Mouse (Mus musculus) heart, embryonic 13.5 days (tissue): Measurements from ENCODE around the gene Syt2. TPM values are rescaled to one million over a fixed set of nuclear protein-coding genes. Genes with fewer than 3 reads are reported as not detected.

ENCODE experiments used
- ATAC-seq: fragments of 200-750 bp; cut with Nextera tagmentation; 2 replicates; pipeline ENCODE4 v1.8.0; 2017; ENCODE audit warnings: moderate TSS enrichment; ENCODE audit not compliant: insufficient number of reproducible peaks, low FRiP score, low TSS enrichment; ENCODE audit errors: extremely low read depth
- H3K27ac ChIP-seq: fragments of 300-500 bp; sonication (generic); replicated peaks from 2 replicates; pipeline ENCODE4 v1.5.1; 2015; ENCODE audit warnings: moderate library complexity, mild to moderate bottlenecking, inconsistent platforms
- H3K27me3 ChIP-seq: fragments of 300-500 bp; sonication (generic); replicated peaks from 2 replicates; pipeline ENCODE4 v1.6.1; 2015; ENCODE audit warnings: mild to moderate bottlenecking, inconsistent platforms
- H3K36me3 ChIP-seq: fragments of 300-500 bp; sonication (generic); 2 replicates; pipeline ENCODE4 v1.6.1; 2015; ENCODE audit warnings: mild to moderate bottlenecking, inconsistent platforms
- H3K4me1 ChIP-seq: fragments of 300-500 bp; sonication (generic); 2 replicates; pipeline ENCODE4 v1.6.1; 2015; ENCODE audit warnings: inconsistent platforms
- H3K4me2 ChIP-seq: fragments of 300-500 bp; sonication (generic); 2 replicates; pipeline ENCODE4 v1.6.1; 2015; ENCODE audit warnings: inconsistent platforms, mild to moderate bottlenecking, moderate library complexity
- H3K4me3 ChIP-seq: fragments of 300-500 bp; sonication (generic); 2 replicates; pipeline ENCODE4 v1.5.1; 2015; ENCODE audit warnings: moderate library complexity, mild to moderate bottlenecking, inconsistent platforms
- H3K9ac ChIP-seq: fragments of 300-500 bp; sonication (generic); 2 replicates; pipeline ENCODE4 v1.6.1; 2015; ENCODE audit warnings: inconsistent platforms, mild to moderate bottlenecking, moderate library complexity
- H3K9me3 ChIP-seq: fragments of 300-500 bp; sonication (generic); 2 replicates; pipeline ENCODE4 v1.6.1; 2016; ENCODE audit warnings: inconsistent platforms
- WGBS: fragments of 180-500 bp; shearing (Covaris S2); methylation state at CpG from one replicate; pipeline ENCODE4 v1.1.7; 2015; ENCODE audit warnings: mixed read lengths; 5-methylcytosine and 5-hydroxymethylcytosine counted together
- polyA plus RNA-seq: library from polyadenylated mRNA; unstranded; fragments of >200 nt; fragmentation: Nextera tagmentation; extraction: Ambion mirVana; gene quantifications from 2 replicates; pipeline ENCODE4 v1.2.1, GENCODE M21; 2015

Gene Syt2
- polyA plus RNA-seq, 1 experiment from 2014 or later, result 0.20 TPM

DNA sequence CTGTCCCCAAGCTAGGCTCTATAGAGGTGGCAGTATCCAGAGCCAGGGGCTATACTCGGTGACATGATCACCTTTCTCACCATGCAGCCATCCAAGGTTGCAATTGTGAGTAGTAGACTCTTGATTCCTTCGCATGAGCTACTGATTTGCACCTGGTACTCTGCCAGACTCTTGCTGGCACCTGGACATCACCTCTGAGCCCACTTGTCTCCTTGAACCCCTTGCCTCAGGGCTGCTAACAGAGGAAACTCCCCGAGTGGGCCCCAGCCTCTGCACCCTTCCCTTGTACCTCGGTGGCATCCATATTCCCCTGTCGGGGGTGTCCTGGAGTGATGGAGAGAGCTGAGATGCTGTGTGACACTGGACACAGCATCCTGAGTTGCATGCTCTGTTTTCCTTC lies 75.0 kb downstream of the Syt2 start:
- no peak for ATAC-seq
- peaks cover 35% of the 10 kb centered on the region for H3K27me3 ChIP-seq
- WGBS, result 72% methylated on average over 5 of the region's 5 CpGs

GRCm38 (mm10) chr1:134722891-134723290 lies 76.4 kb downstream of the Syt2 start:
- Histone ChIP-seq H3K9ac (no peak overlapping the region), H3K4me1 (peaks cover 15% of the 10 kb centered on the region), H3K9me3 (no peaks in the 10 kb centered on the region), H3K36me3 (no peaks in the 10 kb centered on the region), H3K27ac (no peak overlapping the region), H3K4me2 (no peak overlapping the region), H3K4me3 (no peak overlapping the region), H3K27me3 (peaks cover 28% of the 10 kb centered on the region)
- 79% methylated on average over 7 of the region's 7 CpGs for WGBS
- ATAC-seq, result no peak

More for the DNA sequence above, 75.0 kb downstream of the Syt2 start:
- Histone ChIP-seq H3K4me1 (peaks cover 6% of the 10 kb centered on the region), H3K27ac (no peak overlapping the region), H3K9ac (no peak overlapping the region), H3K4me3 (no peak overlapping the region), H3K9me3 (no peaks in the 10 kb centered on the region), H3K36me3 (no peaks in the 10 kb centered on the region), H3K4me2 (no peak overlapping the region)

GRCm38 (mm10) chr1:134725276-134725675 lies 78.8 kb downstream of the Syt2 start:
- Histone ChIP-seq H3K4me1 (peaks cover 9% of the 10 kb centered on the region; the same call in 1 of the 2 replicates), H3K36me3 (no peaks in the 10 kb centered on the region), H3K27ac (no peak overlapping the region), H3K27me3 (peaks cover 34% of the 10 kb centered on the region), H3K4me2 (no peak overlapping the region), H3K9me3 (no peaks in the 10 kb centered on the region), H3K4me3 (no peak overlapping the region), H3K9ac (no peak overlapping the region)
- ATAC-seq, result no peak
- 37% methylated on average over 5 of the region's 5 CpGs for WGBS

DNA sequence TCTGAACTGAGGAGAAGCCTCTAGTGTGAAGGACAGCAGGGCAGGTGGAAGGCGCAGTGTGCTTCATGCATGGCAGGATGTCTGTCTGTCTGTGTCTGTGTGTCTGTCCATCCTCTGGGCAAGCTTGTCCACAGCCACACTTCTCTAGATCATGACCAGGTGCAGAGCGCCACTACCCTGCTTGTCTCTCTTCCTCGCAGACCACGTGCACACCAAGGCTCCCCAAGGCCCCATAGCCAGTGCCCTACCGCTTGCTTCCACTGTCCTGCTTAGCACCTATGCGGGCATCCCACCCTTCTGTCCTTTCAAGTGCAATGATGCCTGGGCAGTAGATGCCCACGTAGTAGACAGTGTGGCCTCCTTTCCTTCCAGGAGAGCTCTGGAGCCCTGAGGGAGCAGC lies 80.0 kb downstream of the Syt2 start:
- 88% methylated on average over 7 of the region's 7 CpGs for WGBS

DNA sequence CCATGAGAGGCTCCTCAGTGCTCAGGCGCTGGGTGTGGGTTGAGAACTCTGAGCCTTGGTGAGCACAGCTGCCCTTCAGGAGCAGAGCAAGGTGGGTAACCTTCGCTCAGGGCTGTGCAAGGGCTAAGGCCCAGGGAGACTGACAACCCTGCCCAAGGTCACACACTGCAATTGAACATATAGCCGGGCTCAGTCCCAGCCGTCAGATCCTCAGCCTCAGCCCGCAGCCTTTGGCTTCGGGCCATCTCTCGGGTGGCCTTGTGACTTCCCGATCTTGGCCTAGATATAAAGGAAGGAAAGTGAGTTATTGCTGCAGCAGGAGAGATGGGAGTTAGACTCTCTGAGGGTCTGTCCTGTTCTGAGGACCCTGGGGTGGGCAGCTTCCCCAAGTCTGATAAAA lies 80.8 kb downstream of the Syt2 start:
- H3K4me2 ChIP-seq, result no peak overlapping the region
- peaks cover 26% of the 10 kb centered on the region for H3K27me3 ChIP-seq
- H3K4me3 ChIP-seq, result no peak overlapping the region
- WGBS, result 54% methylated on average over 8 of the region's 8 CpGs
- H3K4me1 ChIP-seq, result peaks cover 9% of the 10 kb centered on the region; the same call in 1 of the 2 replicates
- H3K9ac ChIP-seq, result no peak overlapping the region
- H3K27ac ChIP-seq, result no peak overlapping the region
- H3K36me3 ChIP-seq, result no peaks in the 10 kb centered on the region
- H3K9me3 ChIP-seq, result no peaks in the 10 kb centered on the region
- no peak for ATAC-seq

More for the DNA sequence above, 80.0 kb downstream of the Syt2 start:
- Histone ChIP-seq H3K4me2 (no peak overlapping the region), H3K9ac (no peak overlapping the region), H3K4me1 (peaks cover 9% of the 10 kb centered on the region; the same call in 1 of the 2 replicates), H3K27me3 (peaks cover 27% of the 10 kb centered on the region; the same call in 1 of the 2 replicates), H3K36me3 (no peaks in the 10 kb centered on the region), H3K27ac (no peak overlapping the region), H3K9me3 (no peaks in the 10 kb centered on the region), H3K4me3 (no peak overlapping the region)
- ATAC-seq, result no peak

- WGBS, result 85% methylated on average over 5 of the region's 5 CpGs
- ATAC-seq, result no peak
- Histone ChIP-seq H3K4me2 (no peak overlapping the region), H3K27ac (no peak overlapping the region), H3K36me3 (no peaks in the 10 kb centered on the region), H3K4me1 (peaks cover 9% of the 10 kb centered on the region), H3K27me3 (peaks cover 16% of the 10 kb centered on the region), H3K9me3 (no peaks in the 10 kb centered on the region), H3K9ac (no peak overlapping the region), H3K4me3 (no peak overlapping the region)
Observed at GRCm38 (mm10) chr1:134733659-134734058, 87.2 kb downstream of the Syt2 start.

GRCm38 (mm10) chr1:134737463-134737862 lies 91.0 kb downstream of the Syt2 start:
- no peak for ATAC-seq
- no peak overlapping the region for H3K4me3 ChIP-seq
- 67% methylated on average over 9 of the region's 9 CpGs for WGBS

DNA sequence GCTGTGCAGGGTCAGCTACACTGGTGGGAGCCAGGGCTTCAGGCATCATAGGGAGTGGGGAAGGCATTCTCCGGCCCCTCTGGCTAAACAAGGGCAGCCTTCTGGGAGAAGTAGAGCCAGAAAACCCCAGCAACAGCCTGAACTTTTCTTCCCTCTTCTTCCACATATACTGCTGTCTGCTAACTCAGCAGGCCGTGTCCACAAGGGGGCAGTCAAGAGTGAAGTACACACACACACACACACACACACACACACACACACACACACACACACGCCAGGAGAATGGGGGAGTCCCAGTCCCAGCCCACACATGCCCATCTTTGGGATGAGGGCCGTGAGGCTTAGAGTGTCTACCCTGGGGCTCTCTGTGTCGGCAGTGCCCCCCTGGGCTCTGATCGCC lies 95.0 kb downstream of the Syt2 start:
- WGBS, result 60% methylated on average over 6 of the region's 6 CpGs

More at GRCm38 (mm10) chr1:134737463-134737862, 91.0 kb downstream of the Syt2 start:
- Histone ChIP-seq H3K9me3 (no peaks in the 10 kb centered on the region), H3K36me3 (no peaks in the 10 kb centered on the region), H3K27me3 (peaks cover 4% of the 10 kb centered on the region; the same call in 1 of the 2 replicates), H3K27ac (no peak overlapping the region), H3K9ac (no peak overlapping the region), H3K4me1 (peaks cover 17% of the 10 kb centered on the region), H3K4me2 (no peak overlapping the region)

DNA sequence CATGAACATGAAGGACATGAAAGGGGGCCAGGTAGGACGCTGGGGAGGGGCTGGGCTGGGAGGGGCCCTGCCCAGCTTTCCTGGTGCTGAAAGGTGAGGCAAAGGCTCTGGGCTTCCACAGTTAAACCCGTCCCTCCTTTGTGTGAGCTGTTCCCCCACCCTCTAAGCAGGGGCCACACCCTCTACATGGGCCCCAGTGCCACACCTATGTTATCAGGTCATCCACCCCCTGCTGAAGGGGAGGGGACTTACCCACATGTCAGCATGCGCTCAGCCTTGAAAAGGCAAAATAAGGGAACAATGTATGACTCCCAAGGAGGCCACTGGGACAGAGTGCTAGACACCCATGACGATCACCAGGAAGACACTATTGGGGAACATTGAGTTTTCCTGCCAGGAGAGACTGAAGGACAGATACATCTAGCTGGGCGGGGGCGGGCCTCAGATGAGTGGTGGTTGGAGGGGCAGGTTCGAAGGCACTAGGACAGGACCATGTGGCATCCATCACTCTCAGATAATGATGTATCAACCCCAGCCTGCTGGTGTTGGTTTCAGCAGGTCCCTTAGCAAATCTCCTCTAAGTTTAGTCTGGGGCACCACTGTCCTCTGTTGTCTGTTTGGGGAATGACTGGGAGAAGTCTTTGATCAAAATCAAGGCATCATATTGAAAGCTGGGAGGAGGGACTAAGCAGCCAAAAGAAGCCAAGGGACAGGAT lies 95.6 kb downstream of the Syt2 start:
- peaks cover 16% of the 10 kb centered on the region for H3K4me1 ChIP-seq
- no peak overlapping the region for H3K27ac ChIP-seq
- no peaks in the 10 kb centered on the region for H3K9me3 ChIP-seq
- no peak overlapping the region for H3K4me3 ChIP-seq
- no peak for ATAC-seq
- H3K4me2 ChIP-seq, result no peak overlapping the region
- no peaks in the 10 kb centered on the region for H3K27me3 ChIP-seq
- H3K9ac ChIP-seq, result no peak overlapping the region
- H3K36me3 ChIP-seq, result no peaks in the 10 kb centered on the region
- WGBS, result 56% methylated on average over 7 of the region's 7 CpGs

More for the DNA sequence above, 95.0 kb downstream of the Syt2 start:
- Histone ChIP-seq H3K9me3 (no peaks in the 10 kb centered on the region), H3K4me3 (no peak overlapping the region), H3K27me3 (no peaks in the 10 kb centered on the region; the same call in 1 of the 2 replicates), H3K9ac (no peak overlapping the region), H3K4me2 (no peak overlapping the region), H3K27ac (no peak overlapping the region), H3K4me1 (peaks cover 16% of the 10 kb centered on the region), H3K36me3 (no peaks in the 10 kb centered on the region)
- no peak for ATAC-seq

DNA sequence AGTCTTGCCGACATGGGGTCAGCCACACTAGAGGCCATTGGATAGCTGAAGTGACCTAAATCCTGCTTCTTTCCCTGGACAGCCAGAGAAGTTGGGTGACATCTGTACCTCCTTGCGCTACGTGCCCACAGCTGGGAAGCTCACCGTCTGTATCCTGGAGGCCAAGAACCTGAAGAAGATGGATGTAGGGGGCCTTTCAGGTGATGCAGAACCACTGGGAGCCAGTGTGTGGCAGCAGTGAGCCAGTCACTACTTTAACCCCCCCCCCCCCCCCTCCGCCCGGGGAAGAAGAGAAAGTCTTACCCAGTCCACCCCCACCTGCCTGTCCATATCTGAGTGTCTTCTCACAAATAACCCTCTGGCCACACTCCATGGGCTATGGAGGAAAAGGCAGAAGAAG lies 99.2 kb downstream of the Syt2 start:
- Histone ChIP-seq H3K27ac (no peak overlapping the region), H3K27me3 (no peaks in the 10 kb centered on the region), H3K36me3 (no peaks in the 10 kb centered on the region), H3K4me3 (no peak overlapping the region), H3K9ac (no peak overlapping the region), H3K4me2 (no peak overlapping the region; the same call in 1 of the 2 replicates), H3K9me3 (no peaks in the 10 kb centered on the region), H3K4me1 (peaks cover 45% of the 10 kb centered on the region)
- ATAC-seq, result no peak
- 56% methylated on average over 5 of the region's 6 CpGs for WGBS

DNA sequence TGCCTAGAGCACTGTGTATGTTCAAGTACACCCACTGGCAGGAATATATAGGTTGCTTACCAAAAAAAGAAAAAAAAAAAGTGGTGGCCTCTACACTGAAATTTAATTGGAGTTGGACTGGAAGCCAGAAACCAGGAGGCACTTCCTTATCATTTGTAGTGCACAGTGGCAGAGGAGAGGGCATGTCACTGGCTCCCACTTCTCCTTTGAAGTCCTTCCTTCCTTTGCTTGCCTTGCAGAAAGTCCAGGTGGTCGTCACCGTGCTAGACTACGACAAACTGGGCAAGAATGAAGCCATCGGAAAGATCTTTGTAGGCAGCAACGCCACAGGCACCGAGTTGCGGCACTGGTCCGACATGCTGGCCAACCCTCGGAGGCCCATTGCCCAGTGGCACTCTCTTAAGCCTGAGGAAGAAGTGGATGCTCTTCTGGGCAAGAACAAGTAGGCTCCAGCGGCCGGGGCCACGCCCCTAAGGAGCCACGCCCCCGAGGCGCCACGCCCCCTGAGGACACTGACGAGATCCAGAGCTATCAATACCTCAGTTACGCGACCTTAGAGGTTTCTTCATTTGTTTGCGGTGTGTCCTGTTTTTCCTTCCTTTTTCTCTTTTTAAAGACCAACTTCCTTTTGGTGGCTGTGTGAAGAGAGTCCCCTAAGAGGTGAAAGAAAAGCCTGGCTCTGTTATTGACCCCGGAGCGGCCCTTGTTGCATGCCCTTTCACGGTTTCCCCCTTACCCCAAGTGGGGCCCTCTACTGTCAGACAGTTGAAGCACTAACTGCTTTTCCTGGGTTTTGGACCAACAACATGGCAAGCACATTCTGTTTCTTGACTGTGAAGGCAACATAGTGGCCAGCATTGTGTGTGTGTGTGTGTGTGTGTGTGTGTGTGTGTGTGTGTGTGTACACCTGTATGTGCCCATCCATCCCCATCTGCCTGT lies 101.0 kb downstream of the Syt2 start:
- H3K4me3 ChIP-seq, result peak overlapping the region; percentile 23

More for the DNA sequence above, 101.0 kb downstream of the Syt2 start:
- Histone ChIP-seq H3K36me3 (no peaks in the 10 kb centered on the region), H3K27me3 (no peaks in the 10 kb centered on the region), H3K4me1 (peaks cover 53% of the 10 kb centered on the region), H3K9me3 (no peaks in the 10 kb centered on the region), H3K27ac (no peak overlapping the region), H3K4me2 (peak overlapping the region; percentile 53), H3K9ac (no peak overlapping the region)
- no peak for ATAC-seq
- WGBS, result 19% methylated on average over 23 of the region's 23 CpGs
